Mouse (Mus musculus) lung, adult 2 months (tissue): ENCODE measurements around the gene Gtpbp2.

ENCODE experiments used
- CTCF ChIP-seq: fragments of 200-500 bp; IDR thresholded peaks from 2 replicates; pipeline ENCODE4 v1.5.1; 2011; ENCODE audit warnings: mild to moderate bottlenecking, low read length, control low read depth; ENCODE audit not compliant: insufficient read depth
- POLR2A ChIP-seq: fragments of 200-500 bp; IDR thresholded peaks from 2 replicates; pipeline ENCODE4 v1.6.1; 2011; ENCODE audit warnings: low read depth, mild to moderate bottlenecking, control low read depth, low read length, borderline replicate concordance; ENCODE audit errors: extremely low read depth

DNA sequence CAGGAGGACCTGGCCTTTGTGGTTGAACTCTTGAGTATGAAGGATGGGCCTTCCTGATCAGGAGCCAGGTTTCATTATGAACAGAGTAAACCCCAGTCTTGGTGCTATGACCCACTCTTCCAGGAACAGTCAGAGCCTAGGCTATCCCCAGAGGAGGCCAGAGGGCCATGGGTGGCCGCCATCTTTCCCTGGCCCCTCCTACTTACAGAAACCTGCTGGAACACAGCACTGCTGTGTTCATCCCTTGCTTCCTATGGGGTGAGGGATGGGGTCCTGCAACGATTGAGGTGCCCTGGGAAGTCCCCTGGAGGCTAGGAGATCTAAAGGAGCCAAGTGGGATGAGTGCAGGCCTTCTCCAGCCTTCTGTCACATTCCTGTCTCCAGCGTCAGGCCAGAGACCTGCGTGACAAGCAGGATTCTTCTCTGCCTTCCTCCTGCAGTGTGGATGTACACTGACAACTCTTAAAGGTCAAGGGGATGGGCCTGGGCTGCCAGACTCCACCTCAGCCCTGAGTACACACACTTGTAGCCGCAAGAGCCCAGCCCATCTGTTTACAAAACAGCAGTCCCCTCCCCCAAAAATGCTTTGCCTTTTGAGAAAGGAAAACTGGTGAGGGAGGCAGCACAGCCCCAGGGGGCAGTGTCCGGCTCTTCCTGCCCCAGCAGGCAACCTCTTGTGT lies 32.9 kb upstream of the Gtpbp2 start:
- TF ChIP-seq POLR2A (no peak), CTCF (no peak)
